Mouse (Mus musculus): ENCODE results near the gene Fndc3b.

GRCm38 (mm10) chr3:27466297-27466901, 244.7 kb downstream of the Fndc3b start:
- TF ChIP-seq CTCF (IDR thresholded peaks at IDR 0.05; ENCODE audit: low read depth): peak; percentile 73
- TF ChIP-seq EP300 (IDR thresholded peaks at IDR 0.05; ENCODE audit: low read depth): no peak
